In genomic region chr3:30130495-30130894, GRCm38 (mm10) we compare ENCODE assay signal across 11 mouse cellular contexts.
A peak's percentile ranks its signal among the peaks of the same experiment; 100 is the strongest.
DNase-seq lines count a peak whose midpoint lies in the region; ATAC-seq lines count a peak whose summit lies in the region.
"Had no signal": no experiment of that assay in that cellular context is flagged by ENCODE, and none has a peak within 500 bp of the region (broad histone marks: within the 10 kb centered on the region; RNA-seq: fewer than 3 reads in every experiment).

No protein-coding gene starts in this region.

- H3K27me3 ChIP-seq in kidney, embryonic 16.5 days (ENCODE audit: insufficient read depth, low read length), result no peaks in the 10 kb centered on the region
- H3K27me3 ChIP-seq: CH12.LX had no signal

- H3K9ac ChIP-seq in kidney, embryonic 16.5 days (replicated peaks; ENCODE audit: low read length), result no peak overlapping the region

- 59% methylated on average over 4 of the region's 4 CpGs for WGBS in kidney, embryonic 16.5 days

- H3K9me3 ChIP-seq in kidney, embryonic 16.5 days (ENCODE audit: low read length), result no peaks in the 10 kb centered on the region

- ATAC-seq in kidney, embryonic 16.5 days (ENCODE audit: low FRiP score, low TSS enrichment), result no peak

- 0 out of 2 replicates have a peak, but pooled peaks cover 2% of the 10 kb centered on the region for H3K4me1 ChIP-seq in kidney, embryonic 16.5 days (ENCODE audit: insufficient read depth, low read length)

- H3K27ac ChIP-seq in kidney, embryonic 16.5 days (ENCODE audit: low read length), result no peak overlapping the region
- H3K27ac ChIP-seq: kidney, postnatal 0 days had no signal

- peak; percentile 56 for DNase-seq in kidney, postnatal 10 days
- peak; percentile 52 for DNase-seq in gastrocnemius, postnatal 25 days
- DNase-seq in kidney, postnatal 4 days, result peak; percentile 56 to 61
- DNase-seq in lung, postnatal 36 days, result peak; percentile 77
- no peak for DNase-seq in yolk sac, embryonic 10.5 days (ENCODE audit: low spot score)
- DNase-seq in frontal cortex, postnatal 10 days (ENCODE audit: low spot score in 2 of 2), result no peak
- DNase-seq: cerebellum, adult 9-11 months; spleen, adult 18-20 months had no signal

- no peak overlapping the region for H3K4me3 ChIP-seq in kidney, embryonic 16.5 days (ENCODE audit: low read length)

- no peaks in the 10 kb centered on the region for H3K36me3 ChIP-seq in kidney, embryonic 16.5 days (ENCODE audit: insufficient read depth, low read length)

- no peak overlapping the region for H3K4me2 ChIP-seq in kidney, embryonic 16.5 days (replicated peaks; ENCODE audit: low read depth, low read length)

Comparison
In these comparisons a context has a peak if more than half of its experiments do, and no peak if none do; other contexts are left out.
1. DNase-seq: peak in kidney, postnatal 10 days (single experiment), gastrocnemius, postnatal 25 days (single experiment), kidney, postnatal 4 days (2 of 2) and lung, postnatal 36 days (single experiment); none in yolk sac, embryonic 10.5 days (single experiment) and frontal cortex, postnatal 10 days (0 of 2).